Mouse (Mus musculus) lung, embryonic 14.5 days (tissue): ENCODE measurements around the gene Hbb-bh2. TPM values are rescaled to one million over a fixed set of nuclear protein-coding genes. Genes with fewer than 3 reads are reported as not detected.

Experiments
- ATAC-seq: fragments of 200-750 bp; cut with Nextera tagmentation; 2 replicates; pipeline ENCODE4 v1.8.0; 2017; ENCODE audit warnings: mild to moderate bottlenecking, moderate TSS enrichment, moderate library complexity; ENCODE audit not compliant: insufficient read depth
- DNase-seq: peaks from one replicate; pipeline ENCODE4 v3.0.0-alpha.2; 2015
- H3K27ac ChIP-seq: fragments of 300-500 bp; sonication (generic); 2 replicates; pipeline ENCODE4 v1.5.1; 2014; ENCODE audit warnings: low read depth, mild to moderate bottlenecking, moderate library complexity
- H3K27me3 ChIP-seq: fragments of 300-500 bp; sonication (generic); 2 replicates; pipeline ENCODE4 v1.6.1; 2014; ENCODE audit warnings: low read length, control low read depth; ENCODE audit not compliant: insufficient read depth
- H3K36me3 ChIP-seq: fragments of 300-500 bp; sonication (generic); 2 replicates; pipeline ENCODE4 v1.6.1; 2014; ENCODE audit warnings: control low read depth; ENCODE audit not compliant: insufficient read depth
- H3K4me1 ChIP-seq: fragments of 300-500 bp; sonication (generic); 2 replicates; pipeline ENCODE4 v1.6.1; 2014; ENCODE audit warnings: antibody characterized with exemption, control low read depth; ENCODE audit not compliant: insufficient read depth
- H3K4me2 ChIP-seq: fragments of 300-500 bp; sonication (generic); 2 replicates; pipeline ENCODE4 v1.6.1; 2014; ENCODE audit warnings: mild to moderate bottlenecking
- H3K4me3 ChIP-seq: fragments of 300-500 bp; sonication (generic); 2 replicates; pipeline ENCODE4 v1.5.1; 2014; ENCODE audit warnings: low read depth, low read length
- H3K9ac ChIP-seq: fragments of 300-500 bp; sonication (generic); 2 replicates; pipeline ENCODE4 v1.6.1; 2014
- H3K9me3 ChIP-seq: fragments of 300-500 bp; sonication (generic); 2 replicates; pipeline ENCODE4 v1.6.1; 2016; ENCODE audit warnings: low read depth, low read length, control low read depth
- CTCF ChIP-seq: IDR thresholded peaks from 2 replicates; pipeline ENCODE4 v1.5.1; 2016; ENCODE audit warnings: antibody characterized with exemption, low read depth
- WGBS: fragments of 180-500 bp; shearing (Covaris S2); extraction: QIAGEN DNeasy Blood & Tissue Kit; methylation state at CpG from one replicate; pipeline ENCODE4 v1.1.7; 2014; 5-methylcytosine and 5-hydroxymethylcytosine counted together
- polyA plus RNA-seq: library from polyadenylated mRNA; unstranded; fragments of >200 nt; fragmentation: Nextera tagmentation; extraction: Ambion mirVana; gene quantifications from 2 replicates; pipeline ENCODE4 v1.2.1, GENCODE M21; 2014

Gene Hbb-bh2
- polyA plus RNA-seq, 1 experiment from 2014 or later, result not detected

- no peaks in the 10 kb centered on the region for H3K36me3 ChIP-seq
- H3K27me3 ChIP-seq, result no peaks in the 10 kb centered on the region
- ATAC-seq (no peak), DNase-seq (no peak)
- H3K27ac ChIP-seq, result no peak overlapping the region
- H3K4me3 ChIP-seq, result no peak overlapping the region
- no peaks in the 10 kb centered on the region for H3K4me1 ChIP-seq
- 24% methylated on average over 4 of the region's 4 CpGs for WGBS
- TF ChIP-seq CTCF, result no peak
- no peaks in the 10 kb centered on the region for H3K9me3 ChIP-seq
- H3K9ac ChIP-seq, result no peak overlapping the region
- H3K4me2 ChIP-seq, result no peak overlapping the region
These were observed 47.5 kb downstream of the Hbb-bh2 start for GRCm38 (mm10) chr7:103792669-103793388.

GRCm38 (mm10) chr7:103791721-103792120 is 48.6 kb downstream of the Hbb-bh2 start, which contains the start of gene Olfr67:
Olfr67 (minus strand) TSS chr7:103791821.
- no peak for TF ChIP-seq CTCF
- ATAC-seq, result no peak
- WGBS, result 66% methylated on average over 3 of the region's 3 CpGs
- Histone ChIP-seq H3K9ac (no peak within 1 kb of the TSS), H3K9me3 (no peaks in the 10 kb centered on the region), H3K4me1 (no peaks in the 10 kb centered on the region), H3K27me3 (no peaks in the 10 kb centered on the region), H3K4me3 (no peak within 1 kb of the TSS), H3K36me3 (no peaks in the 10 kb centered on the region), H3K27ac (no peak within 1 kb of the TSS), H3K4me2 (no peak within 1 kb of the TSS)
- no peak for DNase-seq

Other genes starting within 250 kb of the Hbb-bh2 start
- not detected in 2 replicates for gene Olfr619, start 239.9 kb downstream of the Hbb-bh2 start, polyA plus RNA-seq
- not detected in 2 replicates for gene Olfr620, start 228.0 kb downstream of the Hbb-bh2 start, polyA plus RNA-seq
- not detected in 2 replicates for gene Olfr622, start 197.8 kb downstream of the Hbb-bh2 start, polyA plus RNA-seq
- gene Olfr623, start 176.8 kb downstream of the Hbb-bh2 start, polyA plus RNA-seq, result not detected in 2 replicates
- gene Olfr624, start 169.3 kb downstream of the Hbb-bh2 start, polyA plus RNA-seq, result 0.03 TPM in 1 of 2 replicates, not detected in the other
- gene Olfr625-ps1, start 157.8 kb downstream of the Hbb-bh2 start, polyA plus RNA-seq, result not detected in 2 replicates
- not detected in 2 replicates for gene Olfr243, start 125.8 kb downstream of the Hbb-bh2 start, polyA plus RNA-seq
- not detected in 2 replicates for gene Olfr628, start 110.1 kb downstream of the Hbb-bh2 start, polyA plus RNA-seq
- gene Olfr629, start 95.6 kb downstream of the Hbb-bh2 start, polyA plus RNA-seq, result not detected in 2 replicates
- not detected in 2 replicates for gene Olfr630, start 83.2 kb downstream of the Hbb-bh2 start, polyA plus RNA-seq
- gene Olfr69, start 68.9 kb downstream of the Hbb-bh2 start, polyA plus RNA-seq, result not detected in 2 replicates
- not detected in 2 replicates for gene Olfr68, start 60.8 kb downstream of the Hbb-bh2 start, polyA plus RNA-seq
- gene Olfr67, start 48.7 kb downstream of the Hbb-bh2 start, polyA plus RNA-seq, result not detected in 2 replicates
- 3,031 and 3,067 TPM in 2 replicates for gene Hbb-bt, start 26.5 kb downstream of the Hbb-bh2 start, polyA plus RNA-seq
- gene Hbb-bs, start 12.4 kb downstream of the Hbb-bh2 start, polyA plus RNA-seq, result 7,232 and 7,259 TPM in 2 replicates
- 9.2 and 18.0 TPM in 2 replicates for gene Hbb-bh1, start 2.6 kb upstream of the Hbb-bh2 start, polyA plus RNA-seq
- gene Hbb-y, start 12.7 kb upstream of the Hbb-bh2 start, polyA plus RNA-seq, result 1,485 and 1,968 TPM in 2 replicates
- not detected in 2 replicates for gene Olfr66, start 45.7 kb upstream of the Hbb-bh2 start, polyA plus RNA-seq
- not detected in 2 replicates for gene Olfr64, start 54.0 kb upstream of the Hbb-bh2 start, polyA plus RNA-seq
- not detected in 2 replicates for gene Olfr65, start 63.0 kb upstream of the Hbb-bh2 start, polyA plus RNA-seq
- gene Olfr631, start 88.3 kb upstream of the Hbb-bh2 start, polyA plus RNA-seq, result not detected in 2 replicates
- gene Olfr632, start 93.8 kb upstream of the Hbb-bh2 start, polyA plus RNA-seq, result not detected in 2 replicates
- not detected in 2 replicates for gene Olfr633, start 103.9 kb upstream of the Hbb-bh2 start, polyA plus RNA-seq
- not detected in 2 replicates for gene Olfr635, start 130.6 kb upstream of the Hbb-bh2 start, polyA plus RNA-seq
- gene Olfr638, start 158.2 kb upstream of the Hbb-bh2 start, polyA plus RNA-seq, result not detected in 2 replicates
- gene Olfr639, start 176.8 kb upstream of the Hbb-bh2 start, polyA plus RNA-seq, result not detected in 2 replicates
- gene Olfr640, start 185.1 kb upstream of the Hbb-bh2 start, polyA plus RNA-seq, result not detected in 2 replicates
- gene Olfr641, start 194.9 kb upstream of the Hbb-bh2 start, polyA plus RNA-seq, result not detected in 2 replicates
- not detected in 2 replicates for gene Olfr642, start 212.1 kb upstream of the Hbb-bh2 start, polyA plus RNA-seq
- not detected in 2 replicates for gene 4930516K23Rik, start 220.9 kb upstream of the Hbb-bh2 start, polyA plus RNA-seq
- gene Olfr644, start 231.3 kb upstream of the Hbb-bh2 start, polyA plus RNA-seq, result not detected in 2 replicates
- not detected in 2 replicates for gene Olfr645, start 244.9 kb upstream of the Hbb-bh2 start, polyA plus RNA-seq